Mouse (Mus musculus) ovary, postnatal 14 days (tissue): ENCODE data around the gene Efr3b.
A peak's percentile ranks its signal among the peaks of the same experiment; 100 is the strongest.

ENCODE experiments used
- DNase-seq: peaks from one replicate; pipeline ENCODE4 v3.0.0; 2022; ENCODE audit warnings: low spot score

Gene Efr3b

DNA sequence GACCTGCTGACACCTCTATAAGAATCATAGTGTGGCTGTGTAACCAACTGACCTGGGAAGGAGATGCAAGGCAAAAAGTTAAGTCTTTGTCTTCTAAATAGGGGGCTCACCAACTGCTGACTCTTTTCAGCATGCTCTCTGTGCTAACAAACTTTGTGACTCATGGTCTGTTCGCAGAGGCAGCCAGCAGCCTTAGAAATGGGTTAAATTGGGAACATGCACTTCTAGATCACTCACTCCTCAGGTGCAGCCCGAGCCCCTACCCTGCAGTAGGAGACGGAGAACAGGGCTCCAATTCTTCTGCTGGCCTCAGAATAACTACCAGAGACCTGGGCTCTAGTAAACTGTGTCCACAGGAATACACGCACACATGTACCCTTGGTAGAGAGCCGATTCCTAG, 1.2 kb downstream of the Efr3b start:
- no peak for DNase-seq

DNA sequence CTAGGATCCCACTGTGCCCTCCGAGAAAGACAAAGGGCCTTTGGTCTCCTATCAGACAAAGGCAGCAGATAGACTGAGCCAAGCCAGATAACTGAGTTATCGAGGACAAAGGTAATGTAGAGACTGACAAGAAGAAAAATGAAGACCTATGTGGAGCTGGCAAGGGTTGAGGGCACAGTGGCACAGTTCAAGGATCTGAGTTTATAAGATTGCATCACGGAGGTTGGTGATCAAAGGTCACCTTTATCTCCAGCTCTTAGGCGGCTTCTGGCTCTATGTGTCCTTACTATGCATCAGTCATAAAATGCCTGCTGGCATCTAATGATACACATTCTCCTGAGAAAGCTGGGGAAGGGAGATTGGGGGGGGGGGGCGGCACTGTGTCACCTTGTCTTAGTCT, 2.6 kb downstream of the Efr3b start:
- no peak for DNase-seq

DNA sequence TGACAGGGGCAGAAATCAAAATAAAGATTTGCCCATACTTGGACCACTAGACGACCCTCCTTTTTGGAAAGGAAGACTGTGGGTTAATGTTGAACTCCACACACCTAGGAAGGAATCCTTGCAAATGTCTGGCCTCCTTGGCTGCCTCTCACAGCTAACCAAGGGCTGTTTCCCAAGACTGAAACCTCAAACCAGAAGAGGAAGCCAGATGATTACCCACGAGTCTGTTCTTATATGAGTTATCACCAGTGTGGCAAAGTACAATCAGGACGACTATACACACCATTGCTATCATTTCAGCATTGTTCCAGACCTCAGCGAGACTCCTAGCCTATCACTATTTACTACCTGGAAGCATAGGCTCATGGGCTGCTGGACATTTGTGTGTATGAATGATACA, 9.7 kb downstream of the Efr3b start:
- DNase-seq, result no peak

DNA sequence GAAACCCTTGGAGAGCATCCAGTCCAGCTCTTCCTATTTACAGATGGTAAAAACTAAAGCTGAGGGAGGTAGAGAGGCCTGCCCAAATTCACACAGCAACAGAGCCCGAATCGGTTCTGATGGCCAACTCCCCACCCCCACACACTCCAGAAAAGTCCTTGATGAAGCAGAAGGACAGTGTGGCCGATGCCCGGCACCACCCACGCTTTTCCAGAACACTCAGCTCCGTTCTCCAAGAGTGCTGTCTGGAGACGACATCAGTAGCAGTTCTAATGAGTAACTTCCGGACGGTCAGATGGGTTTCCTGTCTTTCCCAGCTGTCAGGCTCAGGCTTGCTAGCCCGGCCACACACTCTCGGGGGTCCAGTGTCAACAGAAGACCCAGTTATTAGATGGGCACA, 10.2 kb downstream of the Efr3b start:
- DNase-seq, result no peak

DNA sequence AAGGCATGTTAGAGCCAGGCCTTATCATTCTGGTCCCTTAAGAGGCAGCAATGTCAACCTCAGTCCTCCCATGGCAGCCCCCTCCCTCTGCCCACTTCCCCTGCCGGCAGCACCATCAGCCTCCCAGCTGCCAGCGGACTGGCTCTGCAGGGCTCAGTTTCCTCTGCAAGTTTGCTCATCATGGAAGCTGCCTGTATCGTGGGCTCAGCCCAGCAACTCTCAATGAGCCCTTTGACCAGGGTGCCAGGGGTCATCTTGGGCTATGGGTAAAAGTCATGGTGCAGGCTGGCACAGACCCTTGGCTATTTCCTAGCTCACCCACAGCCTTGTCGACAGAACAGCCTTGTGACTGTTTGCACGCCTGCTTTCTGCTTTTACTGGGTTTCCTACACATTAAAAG, 14.4 kb downstream of the Efr3b start:
- no peak for DNase-seq

DNA sequence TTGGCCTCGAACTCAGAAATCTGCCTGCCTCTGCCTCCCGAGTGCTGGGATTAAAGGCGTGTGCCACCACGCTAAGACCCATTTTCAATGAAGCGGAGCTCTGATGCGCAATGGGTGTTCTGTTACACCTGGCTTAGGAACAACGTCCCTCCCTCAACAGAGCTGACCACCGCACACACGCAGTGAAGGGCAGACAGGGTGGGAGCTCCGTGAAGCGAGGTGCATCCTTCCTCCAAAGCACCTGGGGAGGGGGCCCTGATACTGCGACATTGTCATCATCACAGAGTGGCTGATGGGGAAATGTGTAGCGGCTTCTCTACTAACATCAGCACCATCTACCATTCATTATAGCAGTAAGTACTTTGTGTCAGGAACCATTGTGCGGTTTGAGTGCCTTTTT, 15.2 kb downstream of the Efr3b start:
- DNase-seq, result no peak

DNA sequence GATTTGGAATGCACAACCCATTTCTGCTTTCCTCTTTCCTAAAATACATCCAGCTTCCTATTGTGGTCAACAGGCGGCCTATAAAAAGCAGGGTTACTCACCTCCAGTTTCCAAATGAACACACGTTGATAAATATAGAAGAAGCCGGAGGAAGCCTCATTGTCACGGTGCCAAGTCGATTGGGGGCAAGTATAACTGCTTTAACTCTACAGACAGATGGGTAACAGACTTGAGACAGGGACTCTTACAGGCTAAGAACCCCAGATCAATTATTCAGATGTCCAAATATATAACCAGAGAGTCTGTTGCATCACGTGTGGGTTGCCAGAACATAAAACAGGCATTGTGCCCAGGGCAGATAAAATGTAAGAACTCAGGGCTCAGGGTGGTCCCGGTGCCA, 15.9 kb downstream of the Efr3b start:
- no peak for DNase-seq

DNA sequence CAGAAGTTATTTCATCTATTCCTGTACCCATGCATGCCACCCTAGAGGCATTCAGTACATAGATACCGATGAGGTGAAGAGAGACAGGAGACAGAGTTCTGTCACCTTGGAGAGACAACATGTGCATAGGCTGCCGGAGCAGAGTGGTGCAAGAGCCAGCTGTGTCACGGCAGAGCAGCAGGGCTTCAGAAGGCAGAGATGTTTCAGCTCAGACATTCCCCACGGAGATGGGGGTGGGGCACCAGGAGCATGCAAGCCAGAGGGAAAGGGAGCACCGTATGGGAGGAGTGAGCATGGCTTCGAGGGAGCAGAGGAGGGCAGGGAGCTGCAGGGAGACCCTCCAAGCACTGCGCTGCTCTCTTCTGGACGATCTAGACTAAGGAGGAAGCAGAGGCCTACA, 18.2 kb downstream of the Efr3b start:
- DNase-seq, result no peak

DNA sequence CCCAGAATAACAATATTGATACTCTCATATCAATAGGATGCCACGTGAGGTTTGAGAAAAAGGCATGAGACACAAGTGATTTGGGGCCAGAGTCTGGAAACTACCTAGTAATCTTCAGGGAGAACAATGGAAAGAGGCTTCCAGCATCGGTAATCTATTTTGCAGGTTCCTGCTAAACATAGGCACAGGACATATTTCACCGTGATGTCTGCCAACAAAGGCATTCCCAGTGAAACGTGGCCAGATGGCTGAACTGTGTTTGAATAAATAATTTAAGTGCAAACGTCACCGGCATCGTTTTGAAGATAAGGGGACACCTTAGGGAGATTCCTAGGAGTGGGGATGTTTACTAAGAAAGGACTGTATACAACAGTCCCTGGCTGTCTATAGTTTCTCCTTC, 22.4 kb downstream of the Efr3b start:
- no peak for DNase-seq

DNA sequence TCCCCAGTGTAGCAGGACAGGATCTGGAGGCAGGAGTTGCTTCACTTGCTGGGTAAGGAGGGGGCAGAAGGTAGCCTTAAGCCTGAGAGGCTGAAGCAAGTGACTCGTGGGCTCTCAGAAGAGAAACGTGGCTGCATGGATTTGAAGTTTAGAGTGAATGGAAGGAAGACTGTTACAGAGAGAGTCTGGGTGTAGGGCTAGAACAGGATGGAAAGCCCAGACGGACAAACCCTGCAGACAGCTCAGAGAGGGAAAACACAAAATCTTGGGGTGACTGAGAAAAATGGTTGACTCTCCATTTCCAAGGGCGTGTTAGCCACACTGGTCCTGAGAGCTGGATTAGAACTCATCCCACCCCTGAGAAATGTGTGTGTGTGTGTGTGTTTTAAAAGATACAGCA, 23.0 kb downstream of the Efr3b start:
- DNase-seq, result no peak

DNA sequence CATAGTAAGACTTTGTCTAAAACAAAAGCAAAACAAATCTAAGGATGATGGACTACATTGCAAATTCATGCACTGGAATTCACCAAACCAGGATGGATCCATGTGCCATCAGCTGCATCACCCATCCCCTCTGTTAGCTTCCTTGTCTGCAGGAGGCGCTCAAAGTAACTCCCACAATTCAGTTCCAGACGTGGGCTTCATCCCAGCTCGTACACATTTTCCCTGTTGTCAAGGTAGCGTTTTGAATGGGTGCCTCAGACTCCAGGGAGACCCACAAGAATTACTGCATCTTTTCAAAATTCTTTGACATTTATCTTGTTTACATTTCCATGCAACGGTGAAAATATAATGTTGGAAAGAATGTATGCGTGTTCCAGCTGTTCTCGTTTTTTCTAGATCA, 23.5 kb downstream of the Efr3b start:
- DNase-seq, result no peak

DNA sequence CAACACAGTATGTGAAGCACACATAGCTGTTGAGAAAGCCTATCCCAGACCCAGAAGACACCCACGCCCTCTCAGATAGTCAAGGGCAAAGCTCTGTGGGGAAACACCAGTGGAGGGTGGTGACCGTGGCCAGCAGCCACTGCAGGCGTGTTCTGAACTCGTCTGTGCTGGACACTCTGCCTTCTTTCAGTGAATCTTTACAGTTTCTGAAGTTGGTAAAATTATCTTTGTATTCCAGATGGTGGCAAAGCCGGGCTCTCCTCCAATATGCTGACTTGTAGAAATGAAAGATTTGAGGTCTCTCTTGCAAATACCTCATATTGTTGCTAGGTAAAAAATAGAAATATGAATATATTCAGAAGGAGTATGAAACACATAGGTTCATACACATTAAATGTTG, 27.0 kb downstream of the Efr3b start:
- DNase-seq, result no peak

DNA sequence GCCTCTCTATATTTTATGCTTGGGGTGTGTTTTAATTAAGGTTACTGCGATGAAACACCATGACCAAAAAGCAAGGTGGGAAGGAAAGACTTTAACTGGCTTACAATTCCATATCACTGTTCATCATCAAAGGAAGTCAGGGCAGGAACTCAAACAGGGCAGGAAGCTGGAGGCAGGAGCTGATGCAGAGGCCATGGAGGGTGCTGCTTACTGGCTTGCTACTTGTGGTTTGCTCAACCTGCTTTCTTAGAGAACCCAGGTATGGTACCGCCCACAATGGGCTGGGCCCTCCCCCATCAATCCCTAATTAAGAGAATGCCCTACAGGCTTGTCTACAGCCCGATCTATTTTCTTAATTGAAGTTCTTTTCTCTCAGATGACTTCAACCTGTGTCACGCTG, 27.4 kb downstream of the Efr3b start:
- no peak for DNase-seq

DNA sequence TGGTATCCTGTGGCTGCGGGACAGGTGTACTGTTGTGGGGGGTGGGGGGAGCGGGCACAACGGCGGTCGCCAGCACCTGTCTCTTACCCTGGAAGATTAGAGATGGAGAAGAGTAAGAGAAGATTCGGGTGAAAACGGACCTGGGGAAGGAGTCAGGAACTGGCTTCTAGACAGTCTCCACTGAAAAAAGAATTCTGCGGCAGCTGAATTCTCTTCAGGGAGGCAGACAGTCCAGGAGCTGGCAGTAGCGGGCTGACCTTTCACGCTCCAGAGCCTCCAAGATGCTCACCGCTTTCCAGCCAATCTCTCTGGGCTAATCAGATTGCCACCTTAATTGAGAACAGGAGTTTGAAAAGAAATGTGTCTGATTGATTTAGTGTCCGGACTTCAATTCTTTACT, 30.0 kb downstream of the Efr3b start:
- DNase-seq, result no peak

DNA sequence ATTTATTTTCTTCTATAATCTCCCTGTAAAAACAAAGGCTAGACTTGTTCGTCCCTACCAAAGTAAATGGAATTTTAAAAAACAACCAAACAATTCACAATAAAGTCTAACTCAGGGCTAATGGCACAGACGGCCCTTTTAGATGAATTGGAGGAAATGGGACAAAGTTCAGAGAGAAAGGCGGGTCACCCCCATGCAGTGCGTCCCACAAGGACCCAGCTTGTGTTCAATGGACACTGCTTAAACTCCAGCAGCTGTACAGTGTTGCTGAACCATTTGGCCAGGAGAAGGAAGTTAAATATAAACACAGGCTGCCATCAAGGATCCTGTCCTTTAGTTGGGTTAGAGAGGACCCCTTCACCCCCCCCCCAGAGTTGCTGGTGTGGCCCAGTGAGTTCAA, 30.9 kb downstream of the Efr3b start:
- DNase-seq, result no peak

DNA sequence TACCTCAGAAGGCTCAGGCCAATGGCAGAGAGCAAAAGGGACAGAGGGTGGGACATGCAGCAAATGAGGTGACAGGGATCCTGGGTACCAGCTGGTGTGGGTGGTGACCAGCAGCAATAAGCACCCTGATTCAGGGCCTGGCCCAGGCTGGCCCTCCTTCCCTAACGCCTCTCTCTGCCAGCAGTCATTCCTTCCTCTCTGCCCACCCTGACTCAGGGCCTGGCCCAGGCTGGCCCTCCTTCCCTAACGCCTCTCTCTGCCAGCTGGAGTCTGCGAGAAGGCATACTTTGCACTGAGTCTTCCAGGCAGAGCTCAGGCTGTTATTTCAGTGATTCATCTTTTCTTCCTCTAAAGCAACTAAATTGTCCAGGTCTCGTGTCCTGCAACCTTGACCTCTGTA, 31.5 kb downstream of the Efr3b start:
- DNase-seq, result no peak

DNA sequence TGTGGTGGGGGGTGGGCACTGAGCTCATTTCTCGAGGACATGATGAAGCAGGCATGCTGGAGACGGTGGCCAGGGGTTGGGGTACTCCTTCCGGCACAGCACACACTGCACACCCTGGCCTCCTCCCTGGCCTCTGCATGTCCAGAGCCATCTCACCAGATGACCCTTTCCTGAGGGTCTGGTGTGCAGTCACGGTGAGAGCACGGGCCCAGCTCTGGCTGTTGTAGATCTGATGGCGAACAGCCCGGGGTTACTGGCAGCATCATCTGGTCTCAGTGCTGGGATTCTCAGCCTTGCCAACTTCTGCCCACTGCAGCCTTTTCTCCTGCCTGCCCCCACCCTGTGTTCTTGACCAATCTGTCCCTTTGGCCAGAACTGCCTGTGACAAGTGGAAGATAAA, 32.6 kb downstream of the Efr3b start:
- no peak for DNase-seq

DNA sequence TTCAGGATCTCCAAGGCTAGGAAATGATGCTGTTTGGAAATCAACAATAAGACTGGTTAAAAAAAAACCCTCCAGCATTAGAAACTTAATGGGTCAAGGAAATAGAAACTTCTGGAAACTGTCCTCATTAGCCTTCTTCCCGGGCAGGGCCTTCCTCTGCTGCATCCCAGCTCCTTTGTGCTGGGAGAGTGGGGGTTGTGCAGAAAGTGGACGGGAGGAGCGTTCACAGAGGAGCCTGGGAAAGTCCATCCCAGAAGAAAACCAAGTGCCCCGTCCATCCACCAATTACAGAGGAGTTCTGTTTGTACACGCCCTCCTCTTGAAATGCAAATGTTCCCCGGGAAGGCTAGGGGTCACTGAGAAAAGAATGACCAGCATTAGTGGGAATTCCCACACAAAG, 34.1 kb downstream of the Efr3b start:
- DNase-seq, result no peak

DNA sequence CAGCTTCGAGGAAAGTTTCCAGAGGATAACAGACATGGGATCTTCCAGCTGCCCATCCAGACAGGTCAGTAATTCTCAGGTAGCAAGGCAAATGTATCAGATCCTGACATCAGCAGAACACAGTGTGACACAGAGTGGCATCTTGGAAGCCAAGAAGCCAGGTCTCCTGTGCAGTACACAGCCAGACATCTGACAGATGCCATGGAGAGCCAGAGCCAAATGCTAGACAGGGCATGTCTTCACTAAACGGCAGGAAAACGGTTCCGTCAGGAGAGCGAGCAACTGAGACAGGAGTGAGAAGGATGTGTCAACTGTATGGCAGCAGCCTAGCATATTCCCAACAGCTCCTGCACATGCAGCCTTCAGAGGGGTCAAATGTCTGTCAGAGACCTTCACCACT, 38.3 kb downstream of the Efr3b start:
- DNase-seq, result no peak

DNA sequence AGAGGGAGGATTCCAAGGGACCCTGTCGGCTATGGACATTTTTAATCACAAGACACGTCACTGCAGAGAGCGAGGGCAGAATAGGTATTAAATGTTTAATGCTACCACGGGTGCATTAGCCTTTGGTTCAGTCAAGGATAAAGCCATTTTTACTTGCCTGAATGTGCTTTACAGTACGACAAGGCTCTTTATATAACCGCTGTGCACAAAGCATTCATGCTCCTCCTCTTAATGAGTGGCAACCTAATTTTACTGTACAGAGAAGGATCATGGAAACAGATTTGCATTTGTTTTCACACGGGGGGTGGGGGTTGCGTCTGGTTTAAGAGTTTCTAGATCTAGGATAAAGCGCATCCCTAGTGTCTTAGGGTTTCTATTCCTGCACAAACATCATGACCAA, 42.0 kb downstream of the Efr3b start:
- no peak for DNase-seq

DNA sequence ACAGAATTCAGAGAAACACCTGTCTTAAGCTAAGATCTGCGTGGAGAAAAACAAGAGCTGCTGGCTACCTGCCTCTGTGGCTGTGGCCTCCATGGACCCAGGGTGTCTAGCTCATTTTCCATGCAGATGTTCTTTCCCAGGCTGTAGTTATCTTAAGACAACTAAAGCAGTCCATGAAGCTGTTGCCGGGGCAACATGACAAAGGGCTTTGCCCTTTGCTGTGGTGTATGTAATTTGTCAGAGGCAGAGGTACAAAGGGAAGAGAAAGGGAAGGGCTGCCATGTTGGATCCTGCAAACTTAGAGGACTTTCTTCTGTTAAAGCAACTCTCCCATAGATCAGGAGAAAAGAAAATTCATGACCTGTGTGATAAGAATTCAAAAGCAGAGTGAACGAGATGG, 47.7 kb downstream of the Efr3b start:
- DNase-seq, result no peak

DNA sequence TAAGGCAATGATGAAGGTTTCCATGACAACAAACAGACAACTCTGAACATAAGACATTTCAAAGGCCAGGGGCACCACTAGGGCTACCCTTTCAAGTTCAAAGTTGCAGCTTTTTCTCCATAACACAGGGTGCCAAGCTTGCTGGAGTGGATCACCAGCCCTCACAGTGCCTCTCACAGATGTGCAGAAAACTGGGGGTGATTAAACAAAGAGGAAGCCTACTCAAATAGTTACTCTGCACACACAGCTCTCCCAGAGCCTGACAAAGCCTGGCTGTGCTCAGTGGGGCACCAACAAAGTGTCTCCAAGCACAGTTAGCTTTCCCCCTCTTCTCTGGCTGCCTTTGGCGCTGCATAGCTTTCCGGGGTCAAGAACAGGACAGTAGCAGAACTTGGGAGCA, 48.8 kb downstream of the Efr3b start:
- DNase-seq, result no peak

DNA sequence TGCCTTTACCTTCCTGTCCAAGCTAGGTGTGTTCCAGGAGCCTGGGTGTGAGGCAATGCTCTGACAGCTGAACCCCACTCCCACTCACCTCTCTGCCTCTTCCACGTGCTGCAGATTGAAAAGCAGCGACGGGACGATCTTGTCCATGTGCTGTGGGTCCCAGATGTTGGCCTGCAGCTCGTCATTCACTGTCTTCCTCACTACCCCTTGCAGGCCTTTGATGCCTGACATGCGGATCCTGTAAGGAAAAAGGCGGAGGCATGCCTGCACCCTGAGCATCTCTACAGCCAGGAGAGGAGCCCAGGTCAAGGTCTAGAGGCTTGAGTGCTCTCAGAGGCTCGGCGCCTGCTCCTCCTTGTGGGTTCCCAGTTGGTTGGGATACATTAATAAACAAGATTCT, 54.3 kb downstream of the Efr3b start:
- no peak for DNase-seq

DNA sequence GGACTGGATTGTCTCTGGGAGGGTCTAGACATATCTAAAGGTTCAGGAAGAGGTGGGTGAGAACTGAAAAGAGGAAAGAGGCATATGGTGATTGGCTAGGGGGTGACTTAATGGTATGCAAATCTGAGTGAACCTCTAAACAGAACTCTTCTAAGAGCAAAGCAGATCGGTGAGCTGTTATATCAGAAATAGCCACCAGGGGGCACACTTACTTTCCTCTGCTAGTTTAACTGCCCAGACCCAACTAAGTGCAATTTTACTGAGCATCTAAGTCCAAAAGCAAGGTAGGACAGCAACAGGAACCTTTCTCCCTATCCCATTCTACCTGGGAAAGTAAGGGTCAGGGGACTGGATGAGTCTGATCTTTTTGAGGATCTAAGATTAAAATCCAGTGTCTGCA, 55.0 kb downstream of the Efr3b start:
- peak; percentile 73 for DNase-seq

DNA sequence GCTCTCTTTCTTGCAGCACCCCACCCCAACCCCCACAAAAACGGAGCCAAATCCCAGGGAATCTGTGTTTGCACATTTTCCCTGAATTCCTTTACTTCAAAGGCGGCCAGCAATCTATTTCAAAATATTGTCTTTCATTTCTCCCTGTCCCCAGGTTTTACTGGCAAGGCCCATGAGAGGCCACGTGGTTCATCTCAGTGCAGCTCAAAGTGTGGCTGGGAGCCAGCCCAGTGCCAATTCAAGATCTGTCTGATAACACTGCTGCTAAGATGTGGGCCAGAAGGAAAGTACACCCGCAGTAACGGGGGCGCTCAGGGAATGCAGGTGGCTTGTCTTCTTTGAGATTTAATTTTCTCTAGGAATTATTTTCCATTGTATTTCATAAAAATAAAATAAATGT, 56.5 kb downstream of the Efr3b start:
- DNase-seq, result no peak
